Mouse (Mus musculus) midbrain, postnatal 0 days (tissue): ENCODE measurements at regions not wholly inside any gene's neighbourhood (a gene's known extent, or its start where the extent isn't known, plus 50 kb on each side); places are given as distances from the start of the nearest gene placed in this dataset.
A peak's percentile ranks its signal among the peaks of the same experiment; 100 is the strongest.

Experiments
- ATAC-seq: fragments of 200-750 bp; cut with Nextera tagmentation; 2 replicates; pipeline ENCODE4 v1.8.0; 2017; ENCODE audit warnings: moderate number of reproducible peaks, mild to moderate bottlenecking, moderate TSS enrichment, moderate library complexity; ENCODE audit not compliant: low FRiP score
- DNase-seq: peaks from one replicate; pipeline ENCODE4 v3.0.0-alpha.2; 2015; ENCODE audit warnings: low spot score
- H3K27ac ChIP-seq: fragments of 300-500 bp; sonication (generic); 2 replicates; pipeline ENCODE4 v1.5.1; 2014; ENCODE audit warnings: low read depth, mild to moderate bottlenecking, low read length, mixed read lengths
- H3K27me3 ChIP-seq: fragments of 300-500 bp; sonication (generic); 2 replicates; pipeline ENCODE4 v1.6.1; 2014; ENCODE audit warnings: low read length, control low read depth, mixed read lengths; ENCODE audit not compliant: insufficient read depth
- H3K36me3 ChIP-seq: fragments of 300-500 bp; sonication (generic); 2 replicates; pipeline ENCODE4 v1.6.1; 2014; ENCODE audit warnings: low read length, control low read depth, mixed read lengths; ENCODE audit not compliant: insufficient read depth
- H3K4me1 ChIP-seq: fragments of 300-500 bp; sonication (generic); 2 replicates; pipeline ENCODE4 v1.6.1; 2014; ENCODE audit warnings: mild to moderate bottlenecking, control low read depth, antibody characterized with exemption, low read length, mixed read lengths; ENCODE audit not compliant: insufficient read depth
- H3K4me2 ChIP-seq: fragments of 300-500 bp; sonication (generic); 2 replicates; pipeline ENCODE4 v1.6.1; 2014; ENCODE audit warnings: low read depth, mild to moderate bottlenecking, low read length, mixed read lengths; ENCODE audit not compliant: poor library complexity, severe bottlenecking
- H3K4me3 ChIP-seq: fragments of 300-500 bp; sonication (generic); 2 replicates; pipeline ENCODE4 v1.5.1; 2014; ENCODE audit warnings: low read depth, mild to moderate bottlenecking, low read length, moderate library complexity
- H3K9ac ChIP-seq: fragments of 300-500 bp; sonication (generic); replicated peaks from 2 replicates; pipeline ENCODE4 v1.6.1; 2014; ENCODE audit warnings: mild to moderate bottlenecking, low read length, moderate library complexity, mixed read lengths; ENCODE audit not compliant: poor library complexity, severe bottlenecking
- H3K9me3 ChIP-seq: fragments of 300-500 bp; sonication (generic); 2 replicates; pipeline ENCODE4 v1.6.1; 2016; ENCODE audit warnings: low read length, control low read depth
- CTCF ChIP-seq: IDR thresholded peaks from 2 replicates; pipeline ENCODE4 v1.5.1; 2016; ENCODE audit warnings: antibody characterized with exemption, mild to moderate bottlenecking
- WGBS: fragments of 180-500 bp; shearing (Covaris S2); extraction: QIAGEN DNeasy Blood & Tissue Kit; methylation state at CpG from one replicate; pipeline ENCODE4 v1.1.7; 2014; 5-methylcytosine and 5-hydroxymethylcytosine counted together

GRCm38 (mm10) chr11:22640371-22640990 lies 128.6 kb downstream of the Tmem17 start:
- WGBS = 69% methylated on average over 3 of the region's 3 CpGs
- no peaks in the 10 kb centered on the region for H3K36me3 ChIP-seq
- 0 out of 2 replicates have a peak, but pooled peaks have one; percentile 9 for ATAC-seq
- no peaks in the 10 kb centered on the region for H3K27me3 ChIP-seq
- H3K4me1 ChIP-seq = peaks cover 4% of the 10 kb centered on the region; the same call in 1 of the 2 replicates
- no peak overlapping the region for H3K9ac ChIP-seq
- DNase-seq = no peak
- H3K27ac ChIP-seq = no peak overlapping the region
- TF ChIP-seq CTCF = no peak
- no peaks in the 10 kb centered on the region for H3K9me3 ChIP-seq
- no peak overlapping the region for H3K4me3 ChIP-seq
- no peak overlapping the region for H3K4me2 ChIP-seq

DNA sequence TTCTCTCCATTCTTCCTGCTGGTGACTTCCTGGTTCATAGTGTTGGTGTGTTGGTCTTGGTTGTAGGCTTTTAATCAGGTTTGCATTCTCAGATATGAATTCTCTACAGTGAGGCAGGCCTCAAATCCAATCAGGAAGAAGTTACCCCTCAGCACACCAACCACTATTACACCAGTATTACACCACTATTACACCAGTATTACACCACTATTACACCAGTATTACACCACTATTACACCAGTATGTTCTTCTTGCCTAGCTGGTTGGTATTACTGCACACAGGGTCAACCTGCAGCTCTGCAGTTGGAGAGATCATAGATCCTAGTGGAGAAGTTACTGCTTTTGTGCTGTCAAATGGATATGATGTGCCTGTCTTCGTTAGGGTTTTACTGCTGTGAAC lies 129.6 kb downstream of the Tmem17 start:
- H3K27me3 ChIP-seq = no peaks in the 10 kb centered on the region
- H3K9ac ChIP-seq = no peak overlapping the region
- H3K9me3 ChIP-seq = no peaks in the 10 kb centered on the region
- no peak overlapping the region for H3K4me2 ChIP-seq
- ATAC-seq (no peak), DNase-seq (no peak)
- no peak overlapping the region for H3K27ac ChIP-seq
- no peak for TF ChIP-seq CTCF
- peaks cover 4% of the 10 kb centered on the region; the same call in 1 of the 2 replicates for H3K4me1 ChIP-seq
- H3K4me3 ChIP-seq = no peak overlapping the region
- no peaks in the 10 kb centered on the region for H3K36me3 ChIP-seq
- 84% methylated on average over 1 of the region's 1 CpGs for WGBS

- ATAC-seq (no peak), DNase-seq (no peak)
- Histone ChIP-seq H3K4me3 (no peak overlapping the region), H3K9me3 (no peaks in the 10 kb centered on the region), H3K27me3 (no peaks in the 10 kb centered on the region), H3K27ac (no peak overlapping the region), H3K4me1 (no peaks in the 10 kb centered on the region), H3K9ac (no peak overlapping the region), H3K36me3 (no peaks in the 10 kb centered on the region), H3K4me2 (no peak overlapping the region)
- no peak for TF ChIP-seq CTCF
- 69% methylated on average over 3 of the region's 3 CpGs for WGBS
Observed at GRCm38 (mm10) chr11:22644010-22644625, 132.2 kb downstream of the Tmem17 start.

DNA sequence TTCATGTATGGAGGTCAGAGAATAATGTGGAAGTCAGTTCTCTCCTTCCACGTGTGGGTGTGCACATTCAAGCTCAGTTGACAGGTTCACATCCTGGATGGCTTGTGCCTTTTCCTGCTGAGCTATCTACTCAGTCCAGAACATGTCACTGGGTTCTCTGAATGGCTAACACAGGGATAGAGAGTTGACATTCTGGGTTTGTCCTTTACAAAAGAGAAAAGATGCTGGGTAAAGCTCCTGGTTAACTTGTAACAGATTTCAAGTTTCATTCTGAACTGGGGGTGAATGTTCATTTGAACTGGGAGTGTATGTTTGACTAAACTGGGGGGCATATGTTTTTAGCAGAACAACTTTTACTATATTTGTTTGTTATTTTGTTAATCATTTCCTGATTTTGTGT lies 133.0 kb downstream of the Tmem17 start:
- DNase-seq (no peak), ATAC-seq (no peak)
- H3K36me3 ChIP-seq = no peaks in the 10 kb centered on the region
- H3K4me1 ChIP-seq = no peaks in the 10 kb centered on the region
- no peaks in the 10 kb centered on the region for H3K9me3 ChIP-seq
- no peak for TF ChIP-seq CTCF
- no peak overlapping the region for H3K27ac ChIP-seq
- no peak overlapping the region for H3K4me3 ChIP-seq
- WGBS = 64% methylated on average over 1 of the region's 1 CpGs
- H3K27me3 ChIP-seq = no peaks in the 10 kb centered on the region
- no peak overlapping the region for H3K9ac ChIP-seq
- H3K4me2 ChIP-seq = no peak overlapping the region

GRCm38 (mm10) chr11:22646192-22646936 lies 134.5 kb downstream of the Tmem17 start:
- Histone ChIP-seq H3K9ac (no peak overlapping the region), H3K27ac (no peak overlapping the region), H3K9me3 (no peaks in the 10 kb centered on the region), H3K27me3 (no peaks in the 10 kb centered on the region), H3K4me3 (no peak overlapping the region), H3K4me2 (no peak overlapping the region), H3K4me1 (no peaks in the 10 kb centered on the region), H3K36me3 (no peaks in the 10 kb centered on the region)
- 64% methylated on average over 6 of the region's 6 CpGs for WGBS
- TF ChIP-seq CTCF = no peak
- ATAC-seq (no peak), DNase-seq (no peak)

DNA sequence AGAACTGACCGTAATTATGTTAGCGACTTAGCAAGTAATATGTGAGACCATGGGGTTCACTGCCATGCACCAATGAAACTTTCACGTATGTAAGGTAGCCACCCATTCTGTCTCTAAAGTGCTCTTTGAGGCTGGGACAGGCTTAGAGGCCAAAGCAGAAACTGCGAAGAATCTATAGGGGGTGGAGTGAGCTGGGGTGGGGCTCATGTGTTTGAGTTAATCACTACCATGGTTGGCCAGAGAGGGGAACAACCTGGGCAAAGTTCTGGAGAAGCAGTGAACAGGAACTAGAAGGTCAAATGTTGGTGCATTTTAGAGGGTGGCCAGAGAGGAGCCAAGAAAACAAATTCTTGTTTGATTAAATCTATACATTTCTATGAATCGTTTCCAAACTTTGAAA lies 136.4 kb downstream of the Tmem17 start:
- H3K4me3 ChIP-seq = no peak overlapping the region
- no peak overlapping the region for H3K9ac ChIP-seq
- no peaks in the 10 kb centered on the region for H3K27me3 ChIP-seq
- TF ChIP-seq CTCF = no peak
- H3K4me1 ChIP-seq = no peaks in the 10 kb centered on the region
- no peak overlapping the region for H3K4me2 ChIP-seq
- DNase-seq (no peak), ATAC-seq (no peak)
- no peaks in the 10 kb centered on the region for H3K36me3 ChIP-seq
- H3K9me3 ChIP-seq = no peaks in the 10 kb centered on the region
- no peak overlapping the region for H3K27ac ChIP-seq
- 92% methylated on average over 5 of the region's 5 CpGs for WGBS
